Comparison of ENCODE assay signal across 12 mouse cellular contexts in genomic region chr3:122573426-122574286, GRCm38 (mm10). TPM values are rescaled to one million over a fixed set of nuclear protein-coding genes. Genes with fewer than 3 reads are reported as not detected.
DNase-seq lines count a peak whose midpoint lies in the region; ATAC-seq lines count a peak whose summit lies in the region.
"Had no signal": no experiment of that assay in that cellular context is flagged by ENCODE, and none has a peak within 500 bp of the region (broad histone marks: within the 10 kb centered on the region; RNA-seq: fewer than 3 reads in every experiment).

No protein-coding gene starts in this region.

- peak; percentile 43 to 76 for DNase-seq in frontal cortex, adult 2 months (ENCODE audit: extremely low spot score in 1 of 2, low spot score in 1 of 2)
- no peak for DNase-seq in frontal cortex, postnatal 10 days (ENCODE audit: low spot score in 2 of 2)
- peak; percentile 21 for DNase-seq in NIH3T3 (ENCODE audit: low read depth)
- DNase-seq in left cerebral cortex, adult 18-20 months (ENCODE audit: low spot score in 2 of 2), result peak; percentile 56 to 59
- DNase-seq in right cerebral cortex, adult 18-20 months, result peak; percentile 55
- DNase-seq in cerebellum, postnatal 10 days, result no peak
- DNase-seq in heart, adult 18-20 months, result no peak
- DNase-seq: cerebellum, adult 8-10 months; kidney, postnatal 10 days; liver had no signal

- ATAC-seq in monocyte, adult 5-6 weeks (replicated peaks; ENCODE audit: insufficient number of reproducible peaks, low FRiP score, low TSS enrichment, poor library complexity, severe bottlenecking), result no peak
- ATAC-seq: CD4-positive, CD25-positive, alpha-beta regulatory T cell, adult 4 months had no signal

RNA-seq across cellular contexts. Expression of gene Fnbp1l, which starts 45.9 kb away (rescaled TPM):
- 98.4 and 102 TPM in 2 replicates for polyA plus RNA-seq in frontal cortex, adult 2 months (2012; rRNA removed)
- 10 to 100 TPM; 93.3 to 96.6 TPM for total RNA-seq in left cerebral cortex, adult 18-20 months (2021)
- total RNA-seq in heart, adult 18-20 months (2021), result 10 to 100 TPM; 16.4 to 16.8 TPM
- total RNA-seq in monocyte, adult 5-6 weeks (2017), result 1.2 to 3.0 TPM (median 2.1 TPM) in 3 replicates

Comparison
In these comparisons a context has a peak if more than half of its experiments do, and no peak if none do; other contexts are left out.
1. DNase-seq: peak in frontal cortex, adult 2 months (2 of 2), NIH3T3 (single experiment), left cerebral cortex, adult 18-20 months (2 of 2) and right cerebral cortex, adult 18-20 months (single experiment); none in frontal cortex, postnatal 10 days (0 of 2), cerebellum, postnatal 10 days (0 of 2) and heart, adult 18-20 months (0 of 2).
2. RNA of gene Fnbp1l, which starts 45.9 kb away (total RNA-seq): 93.3 to 96.6 TPM in left cerebral cortex, adult 18-20 months; 16.4 to 16.8 TPM in heart, adult 18-20 months and 1.2 to 3.0 TPM in monocyte, adult 5-6 weeks; every median in the first group is over 4 times any median in the second.